Mouse (Mus musculus): Measurements from ENCODE around the gene Avpr1b. TPM values are rescaled to one million over a fixed set of nuclear protein-coding genes. Genes with fewer than 3 reads are reported as not detected.
A peak's percentile ranks its signal among the peaks of the same experiment; 100 is the strongest.

Gene Avpr1b
- total and polyA plus RNA-seq, 3 experiments = 0.08 TPM; not detected in 2

DNA sequence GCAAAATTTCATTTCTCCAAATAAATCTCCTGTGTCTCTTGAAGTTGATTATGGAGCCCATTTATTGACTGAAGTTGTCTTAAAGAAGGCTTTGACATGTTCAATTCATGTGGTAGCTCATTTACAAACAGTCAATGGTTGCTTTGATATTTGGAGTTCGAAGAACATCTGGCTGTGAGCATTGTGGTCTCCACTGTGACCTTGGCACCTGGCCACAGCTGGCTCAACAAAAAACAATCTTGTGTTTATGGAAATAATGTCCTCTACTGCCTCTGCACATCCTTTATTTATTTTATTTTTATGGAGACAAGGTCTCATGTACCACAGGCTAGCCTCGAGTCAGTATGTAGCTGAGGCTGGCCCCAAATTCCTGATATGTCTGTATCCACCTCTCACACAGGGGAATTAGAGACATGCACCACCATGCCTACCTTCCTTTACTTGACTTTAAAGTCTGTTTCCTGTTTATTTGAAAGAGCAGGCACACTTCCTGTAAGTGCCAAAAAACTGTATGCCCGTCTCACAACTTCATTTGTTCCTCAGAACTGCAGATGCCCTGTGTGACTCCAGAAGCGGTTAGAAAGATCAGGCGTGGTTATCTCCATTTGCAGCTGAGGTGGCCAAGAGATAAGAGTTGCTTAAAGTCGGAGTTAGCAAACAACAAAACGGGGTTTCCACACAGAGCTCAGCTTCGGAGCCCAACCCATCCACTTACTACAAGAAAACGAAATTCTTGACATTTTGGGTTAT, 38.9 kb downstream of the Avpr1b start, which contains the start of gene Ctse:
TSS of gene Ctse (plus strand) at position 516 of the 750 bp plus-strand sequence.
- dilution Hi-C loops (cut with MboI; ENCODE audit: extremely low pct_ligation_motif_present, extremely low pct_unique_long_range_greater_than_20kb, low sequenced_read_pairs) (no loop called here), in situ Hi-C loops (cut with MboI; ENCODE audit: low pct_ligation_motif_present, low pct_unique_long_range_greater_than_20kb, low sequenced_read_pairs) (no loop called here)
- H3K27me3 ChIP-seq (replicated peaks) = no peaks in the 10 kb centered on the region
- peaks cover 12% of the 10 kb centered on the region for H3K79me2 ChIP-seq (replicated peaks; ENCODE audit: control insufficient read depth, extremely low read depth, insufficient read depth, poor library complexity, severe bottlenecking)
- peaks cover 0 to 11% of the 10 kb centered on the region in 2 experiments for H3K36me3 ChIP-seq (replicated peaks in 1 of 2; ENCODE audit: control insufficient read depth in 1 of 2, insufficient read depth in 1 of 2, low read length in 1 of 2)
- peak within 1 kb of the TSS; percentile 96; the same call in 1 of the 2 replicates for H3K4me2 ChIP-seq (ENCODE audit: insufficient read depth, low read depth, poor library complexity, severe bottlenecking)
- peak within 1 kb of the TSS; percentile 53 for H3K9ac ChIP-seq (ENCODE audit: insufficient read depth, low read depth)
- H3K4me1 ChIP-seq (ENCODE audit: control insufficient read depth in 1 of 2, insufficient read depth in 2 of 2) = peaks cover 4% of the 10 kb centered on the region in 2 experiments; a peak in 3 of 4 replicates
- peak within 1 kb of the TSS; percentile 48 to 70 (median 60) for H3K4me3 ChIP-seq (replicated peaks in 1 of 3; ENCODE audit: low read depth in 2 of 3, low read length in 2 of 3, poor library complexity in 1 of 3)
- no peaks in the 10 kb centered on the region for H3K9me3 ChIP-seq (replicated peaks; ENCODE audit: low read length)
- TF ChIP-seq POLR2A (IDR thresholded peaks at IDR 0.05; ENCODE audit: low read depth, low read length) (peak; percentile 55), NELFE (IDR thresholded peaks at IDR 0.05; ENCODE audit: low read depth, low read length) (no peak), TCF12 (IDR thresholded peaks at IDR 0.05; ENCODE audit: low read depth, low read length) (no peak), MAZ (IDR thresholded peaks at IDR 0.05; ENCODE audit: low read depth, low read length) (no peak), SMC3 (IDR thresholded peaks at IDR 0.05; ENCODE audit: low read depth, low read length) (no peak), SIN3A (IDR thresholded peaks at IDR 0.05; ENCODE audit: low read length) (no peak), ZKSCAN1 (IDR thresholded peaks at IDR 0.05; ENCODE audit: borderline replicate concordance, low read depth, low read length) (no peak), BHLHE40 (IDR thresholded peaks at IDR 0.05; ENCODE audit: low read depth, low read length) (peak; percentile 56; the same call in 1 of the 2 replicates), ELF1 (IDR thresholded peaks at IDR 0.05; ENCODE audit: low read depth, low read length) (peak; percentile 70), JUN (IDR thresholded peaks at IDR 0.05; ENCODE audit: insufficient read depth, low read depth, low read length) (no peak), CHD1 (IDR thresholded peaks at IDR 0.05; ENCODE audit: low read depth, low read length) (peak; percentile 16; the same call in 1 of the 2 replicates), ZC3H11A (IDR thresholded peaks at IDR 0.05; ENCODE audit: low read depth, low read length) (no peak), TBP (conservative IDR thresholded peaks at IDR 0.05; ENCODE audit: low read depth, low read length) (0 out of 2 replicates have a peak, but pooled peaks have one; percentile 61), ZMIZ1 (IDR thresholded peaks at IDR 0.05; ENCODE audit: low read depth, low read length) (0 out of 2 replicates have a peak, but pooled peaks have one; percentile 11), MAX (IDR thresholded peaks at IDR 0.05; ENCODE audit: low read length) (0 out of 2 replicates have a peak, but pooled peaks have one; percentile 31), MEF2A (IDR thresholded peaks at IDR 0.05; ENCODE audit: borderline replicate concordance, low read depth, low read length) (no peak)
- peak; percentile 69 for DNase-seq (ENCODE audit: extremely low read depth)
- peak within 1 kb of the TSS; percentile 72 for H3K27ac ChIP-seq (ENCODE audit: insufficient read depth, low read depth)

DNA sequence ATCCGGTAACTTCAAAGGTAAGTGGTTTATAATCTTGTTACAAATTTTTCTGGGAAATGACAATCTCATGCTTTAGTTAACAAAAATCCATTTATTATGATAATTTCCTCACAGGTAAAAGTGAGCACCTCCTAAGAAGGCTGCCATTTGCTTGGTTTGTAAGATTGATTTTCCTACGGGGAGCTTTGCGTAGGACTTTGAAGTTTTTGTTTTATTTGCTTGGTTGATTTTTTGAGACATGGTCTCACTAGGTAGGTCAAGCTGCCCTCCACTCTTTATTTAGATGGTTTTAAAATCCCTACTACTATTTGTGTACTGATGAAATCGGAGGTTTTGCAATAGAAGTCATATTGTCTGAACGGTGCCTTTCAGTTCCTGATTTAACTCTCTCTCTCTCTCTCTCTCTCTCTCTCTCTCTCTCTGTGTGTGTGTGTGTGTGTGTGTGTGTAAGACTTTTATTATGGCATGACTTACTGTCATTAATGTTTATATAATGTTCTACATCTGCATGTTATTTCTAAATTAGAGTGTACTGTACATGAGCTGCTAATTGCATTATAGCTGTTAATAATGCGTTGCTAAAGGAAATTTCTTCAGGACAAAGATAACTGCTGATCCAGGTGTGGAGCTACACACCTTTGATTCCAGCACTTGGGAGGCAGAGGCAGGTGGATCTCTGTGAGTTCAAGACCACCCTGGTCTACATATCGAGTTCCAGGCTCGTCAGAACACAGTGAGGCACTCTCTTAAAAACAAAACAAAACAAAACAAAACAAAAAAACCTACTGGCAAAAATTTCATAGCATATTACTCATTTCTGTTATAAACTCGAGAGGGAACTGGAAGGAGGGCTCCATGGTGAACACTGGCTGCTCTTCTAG, 39.7 kb downstream of the Avpr1b start:
- Histone ChIP-seq H3K9ac (ENCODE audit: insufficient read depth, low read depth) (peak overlapping the region; percentile 53), H3K79me2 (replicated peaks; ENCODE audit: control insufficient read depth, extremely low read depth, insufficient read depth, poor library complexity, severe bottlenecking) (peaks cover 12% of the 10 kb centered on the region), H3K36me3 (replicated peaks in 1 of 2; ENCODE audit: control insufficient read depth in 1 of 2, insufficient read depth in 1 of 2, low read length in 1 of 2) (peaks cover 0 to 9% of the 10 kb centered on the region in 2 experiments), H3K4me3 (replicated peaks in 1 of 3; ENCODE audit: low read depth in 2 of 3, low read length in 2 of 3, poor library complexity in 1 of 3) (peak overlapping the region; percentile 48 to 70 (median 60)), H3K9me3 (replicated peaks; ENCODE audit: low read length) (no peaks in the 10 kb centered on the region), H3K27ac (ENCODE audit: insufficient read depth, low read depth) (peak overlapping the region; percentile 72), H3K4me2 (ENCODE audit: insufficient read depth, low read depth, poor library complexity, severe bottlenecking) (peak overlapping the region; percentile 96), H3K4me1 (ENCODE audit: control insufficient read depth in 1 of 2, insufficient read depth in 2 of 2) (peaks cover 4% of the 10 kb centered on the region in 2 experiments; a peak in 3 of 4 replicates), H3K27me3 (replicated peaks) (no peaks in the 10 kb centered on the region)
- dilution Hi-C loops (cut with MboI; ENCODE audit: extremely low pct_ligation_motif_present, extremely low pct_unique_long_range_greater_than_20kb, low sequenced_read_pairs) = no loop called here
- DNase-seq (ENCODE audit: extremely low read depth) = peak; percentile 44
- in situ Hi-C loops (cut with MboI; ENCODE audit: low pct_ligation_motif_present, low pct_unique_long_range_greater_than_20kb, low sequenced_read_pairs) = no loop called here
- TF ChIP-seq CHD1 (IDR thresholded peaks at IDR 0.05; ENCODE audit: low read depth, low read length) (peak; percentile 86; the same call in 1 of the 2 replicates), E2F4 (IDR thresholded peaks at IDR 0.05; ENCODE audit: insufficient replicate concordance, low read depth, low read length) (no peak), PAX5 (IDR thresholded peaks at IDR 0.05; ENCODE audit: low read length) (no peak), ZNF384 (IDR thresholded peaks at IDR 0.05; ENCODE audit: low read depth, low read length) (0 out of 2 replicates have a peak, but pooled peaks have one; percentile 23), MAZ (IDR thresholded peaks at IDR 0.05; ENCODE audit: low read depth, low read length) (no peak), ZC3H11A (IDR thresholded peaks at IDR 0.05; ENCODE audit: low read depth, low read length) (no peak), BHLHE40 (IDR thresholded peaks at IDR 0.05; ENCODE audit: low read depth, low read length) (peak; percentile 55), NRF1 (IDR thresholded peaks at IDR 0.05; ENCODE audit: low read depth, low read length) (no peak), MEF2A (IDR thresholded peaks at IDR 0.05; ENCODE audit: borderline replicate concordance, low read depth, low read length) (peak; percentile 49), UBTF (IDR thresholded peaks at IDR 0.05; ENCODE audit: low read depth, low read length) (no peak), USF2 (conservative IDR thresholded peaks at IDR 0.05; ENCODE audit: low read depth, low read length) (no peak), TCF12 (IDR thresholded peaks at IDR 0.05; ENCODE audit: low read depth, low read length) (peak; percentile 62; the same call in 1 of the 2 replicates), HCFC1 (IDR thresholded peaks at IDR 0.05; ENCODE audit: low read depth, low read length) (no peak), SIN3A (IDR thresholded peaks at IDR 0.05; ENCODE audit: low read length) (peak; percentile 91), MXI1 (IDR thresholded peaks at IDR 0.05; ENCODE audit: low read depth, low read length) (peak; percentile 38; the same call in 1 of the 2 replicates), NELFE (IDR thresholded peaks at IDR 0.05; ENCODE audit: low read depth, low read length) (no peak; the same call in 1 of the 2 replicates), SMC3 (IDR thresholded peaks at IDR 0.05; ENCODE audit: low read depth, low read length) (no peak), RCOR1 (conservative IDR thresholded peaks at IDR 0.05; ENCODE audit: low read depth, low read length) (peak; percentile 38; the same call in 1 of the 2 replicates)

Data from CH12.LX (cell line).